Comparison of ENCODE assay signal across 41 mouse cellular contexts in the genomic region with DNA sequence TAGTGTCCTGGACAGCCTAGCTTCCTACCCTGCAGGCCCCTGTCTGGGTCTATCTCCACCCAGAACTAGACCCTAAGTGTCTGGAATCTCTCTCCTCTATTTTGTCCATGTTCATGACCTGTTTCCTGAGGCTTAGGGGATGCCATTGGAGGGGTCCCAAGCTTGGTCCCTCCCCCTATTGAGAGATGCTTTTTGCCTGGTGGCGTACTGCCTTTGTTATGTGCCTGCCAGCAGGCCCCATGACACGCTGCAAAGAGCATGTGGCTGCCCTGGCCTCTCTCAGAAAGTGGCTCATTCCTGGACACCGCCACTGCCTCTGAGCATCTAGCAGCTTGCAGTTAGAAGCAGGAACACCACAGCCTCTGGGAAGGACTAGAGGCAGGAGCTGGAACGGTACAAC. TPM values are rescaled to one million over a fixed set of nuclear protein-coding genes. Genes with fewer than 3 reads are reported as not detected.
A peak's percentile ranks its signal among the peaks of the same experiment; 100 is the strongest.
DNase-seq lines count a peak whose midpoint lies in the region; ATAC-seq lines count a peak whose summit lies in the region.
"Had no signal": no experiment of that assay in that cellular context is flagged by ENCODE, and none has a peak within 500 bp of the region (broad histone marks: within the 10 kb centered on the region; RNA-seq: fewer than 3 reads in every experiment).

A gene (plus strand): TSS at position 301 of the 400 bp plus-strand sequence.

- no peaks in the 10 kb centered on the region for H3K9me3 ChIP-seq in forebrain, embryonic 13.5 days (replicated peaks)
- H3K9me3 ChIP-seq in forebrain, embryonic 14.5 days (replicated peaks; ENCODE audit: control insufficient read depth, low read length) = no peaks in the 10 kb centered on the region
- H3K9me3 ChIP-seq in midbrain, embryonic 12.5 days = no peaks in the 10 kb centered on the region
- no peaks in the 10 kb centered on the region for H3K9me3 ChIP-seq in midbrain, embryonic 15.5 days
- H3K9me3 ChIP-seq in hindbrain, embryonic 12.5 days (replicated peaks) = no peaks in the 10 kb centered on the region
- H3K9me3 ChIP-seq: forebrain, embryonic 15.5 days; kidney, embryonic 15.5 days; neural tube, embryonic 12.5 days; stomach, embryonic 15.5 days had no signal

- H3K9ac ChIP-seq in forebrain, embryonic 13.5 days = peak within 1 kb of the TSS; percentile 45; the same call in 1 of the 2 replicates
- H3K9ac ChIP-seq in forebrain, embryonic 14.5 days (ENCODE audit: low read length) = no peak within 1 kb of the TSS
- peak within 1 kb of the TSS; percentile 34; the same call in 1 of the 2 replicates for H3K9ac ChIP-seq in midbrain, embryonic 12.5 days (replicated peaks)
- H3K9ac ChIP-seq in midbrain, embryonic 15.5 days = no peak within 1 kb of the TSS
- 0 out of 2 replicates have a peak within 1 kb of the TSS, but pooled peaks have one; percentile 19 for H3K9ac ChIP-seq in hindbrain, embryonic 12.5 days
- H3K9ac ChIP-seq: forebrain, embryonic 15.5 days; kidney, embryonic 15.5 days; liver, embryonic 14.5 days; neural tube, embryonic 12.5 days; stomach, embryonic 15.5 days had no signal

- no peak within 1 kb of the TSS for H3K4me2 ChIP-seq in forebrain, embryonic 13.5 days
- no peak within 1 kb of the TSS for H3K4me2 ChIP-seq in forebrain, embryonic 14.5 days (ENCODE audit: low read length)
- H3K4me2 ChIP-seq in midbrain, embryonic 12.5 days (replicated peaks) = no peak within 1 kb of the TSS
- no peak within 1 kb of the TSS for H3K4me2 ChIP-seq in midbrain, embryonic 15.5 days
- H3K4me2 ChIP-seq in hindbrain, embryonic 12.5 days (replicated peaks) = no peak within 1 kb of the TSS
- H3K4me2 ChIP-seq: forebrain, embryonic 15.5 days; heart, embryonic 11.5 days; kidney, embryonic 15.5 days; neural tube, embryonic 12.5 days; stomach, embryonic 15.5 days had no signal

- peaks cover 7% of the 10 kb centered on the region; the same call in 1 of the 2 replicates for H3K27me3 ChIP-seq in forebrain, embryonic 13.5 days
- H3K27me3 ChIP-seq in forebrain, embryonic 14.5 days (replicated peaks; ENCODE audit: control insufficient read depth, insufficient read depth, low read length) = no peaks in the 10 kb centered on the region
- H3K27me3 ChIP-seq in midbrain, embryonic 12.5 days = no peaks in the 10 kb centered on the region
- no peaks in the 10 kb centered on the region for H3K27me3 ChIP-seq in midbrain, embryonic 15.5 days (replicated peaks)
- H3K27me3 ChIP-seq in hindbrain, embryonic 12.5 days = no peaks in the 10 kb centered on the region
- H3K27me3 ChIP-seq: forebrain, embryonic 15.5 days; neural tube, embryonic 12.5 days; stomach, embryonic 15.5 days had no signal

- 0 out of 2 replicates have a peak, but pooled peaks cover 2% of the 10 kb centered on the region for H3K36me3 ChIP-seq in forebrain, embryonic 13.5 days (ENCODE audit: poor library complexity, severe bottlenecking)
- no peaks in the 10 kb centered on the region for H3K36me3 ChIP-seq in forebrain, embryonic 14.5 days (ENCODE audit: control insufficient read depth, insufficient read depth, low read length)
- 0 out of 2 replicates have a peak, but pooled peaks cover 5% of the 10 kb centered on the region for H3K36me3 ChIP-seq in midbrain, embryonic 12.5 days
- H3K36me3 ChIP-seq in midbrain, embryonic 15.5 days (replicated peaks) = no peaks in the 10 kb centered on the region
- H3K36me3 ChIP-seq in hindbrain, embryonic 12.5 days = no peaks in the 10 kb centered on the region
- H3K36me3 ChIP-seq: forebrain, embryonic 15.5 days; kidney, embryonic 15.5 days; stomach, embryonic 15.5 days had no signal

- WGBS in forebrain, embryonic 13.5 days = 39% methylated on average over 4 of the region's 4 CpGs
- 36% methylated on average over 4 of the region's 4 CpGs for WGBS in forebrain, embryonic 14.5 days
- 42% methylated on average over 4 of the region's 4 CpGs for WGBS in midbrain, embryonic 12.5 days
- 41% methylated on average over 4 of the region's 4 CpGs for WGBS in midbrain, embryonic 15.5 days
- 45% methylated on average over 4 of the region's 4 CpGs for WGBS in hindbrain, embryonic 12.5 days

- no peak within 1 kb of the TSS for H3K4me3 ChIP-seq in forebrain, embryonic 13.5 days
- H3K4me3 ChIP-seq in forebrain, embryonic 14.5 days (ENCODE audit: low read depth, low read length) = no peak within 1 kb of the TSS
- no peak within 1 kb of the TSS for H3K4me3 ChIP-seq in midbrain, embryonic 12.5 days
- H3K4me3 ChIP-seq in midbrain, embryonic 15.5 days = no peak within 1 kb of the TSS
- H3K4me3 ChIP-seq in hindbrain, embryonic 12.5 days = no peak within 1 kb of the TSS
- H3K4me3 ChIP-seq: erythroblast, embryonic 14.5 days; forebrain, embryonic 15.5 days; kidney, embryonic 15.5 days; myocyte; neural tube, embryonic 12.5 days; stomach, embryonic 15.5 days had no signal

- H3K27ac ChIP-seq in forebrain, embryonic 13.5 days = no peak within 1 kb of the TSS
- H3K27ac ChIP-seq in forebrain, embryonic 14.5 days (ENCODE audit: low read depth, low read length) = no peak within 1 kb of the TSS
- no peak within 1 kb of the TSS for H3K27ac ChIP-seq in midbrain, embryonic 12.5 days (replicated peaks)
- no peak within 1 kb of the TSS for H3K27ac ChIP-seq in midbrain, embryonic 15.5 days
- 0 out of 2 replicates have a peak within 1 kb of the TSS, but pooled peaks have one; percentile 4 for H3K27ac ChIP-seq in hindbrain, embryonic 12.5 days
- H3K27ac ChIP-seq: forebrain, embryonic 15.5 days; kidney, embryonic 15.5 days; liver, embryonic 14.5 days; macrophage; neural tube, embryonic 12.5 days; stomach, embryonic 15.5 days had no signal

- H3K4me1 ChIP-seq in forebrain, embryonic 13.5 days = 0 out of 2 replicates have a peak, but pooled peaks cover 4% of the 10 kb centered on the region
- H3K4me1 ChIP-seq in forebrain, embryonic 14.5 days (ENCODE audit: control insufficient read depth, insufficient read depth, low read length) = no peaks in the 10 kb centered on the region
- peaks cover 10% of the 10 kb centered on the region; the same call in 1 of the 2 replicates for H3K4me1 ChIP-seq in midbrain, embryonic 12.5 days
- no peaks in the 10 kb centered on the region for H3K4me1 ChIP-seq in midbrain, embryonic 15.5 days
- peaks cover 13% of the 10 kb centered on the region for H3K4me1 ChIP-seq in hindbrain, embryonic 12.5 days
- H3K4me1 ChIP-seq: forebrain, embryonic 15.5 days; kidney, embryonic 15.5 days; neural tube, embryonic 12.5 days; stomach, embryonic 15.5 days had no signal

- no peak for ATAC-seq in forebrain, embryonic 13.5 days
- ATAC-seq in forebrain, embryonic 14.5 days = no peak
- ATAC-seq in midbrain, embryonic 12.5 days (ENCODE audit: low FRiP score, low read depth) = no peak
- ATAC-seq in midbrain, embryonic 15.5 days (replicated peaks) = no peak
- ATAC-seq in hindbrain, embryonic 12.5 days (ENCODE audit: low FRiP score) = no peak
- no peak for ATAC-seq in monocyte, adult 5-6 weeks (replicated peaks; ENCODE audit: insufficient number of reproducible peaks, low FRiP score, low TSS enrichment, poor library complexity, severe bottlenecking)
- ATAC-seq: forebrain, embryonic 15.5 days; inflammation-experienced regulatory T-cells, adult 6 months; Patski had no signal

- no peak for DNase-seq in forebrain, embryonic 14.5 days (ENCODE audit: low spot score)
- no peak for DNase-seq in thymus, postnatal 25 days
- DNase-seq: adrenal gland, postnatal 25 days; cerebellum, adult 18-20 months; gastrocnemius, postnatal 25 days; heart, adult 11 months; heart, postnatal 4 days; kidney, adult 11 months; kidney, postnatal 25 days; liver; lung, adult 2 months; lung, postnatal 10 days; retina, postnatal 1 day; right cerebral cortex, postnatal 14 days had no signal

RNA-seq across cellular contexts. Expression of the gene that starts here (rescaled TPM):
- polyA plus RNA-seq in forebrain, embryonic 13.5 days (2015; fragmentation: Nextera tagmentation; extraction: Ambion mirVana) = 0.14 and 0.25 TPM in 2 replicates
- not detected in 2 replicates for polyA plus RNA-seq in forebrain, embryonic 14.5 days (2014; fragmentation: Nextera tagmentation; extraction: Ambion mirVana)
- polyA plus RNA-seq in midbrain, embryonic 12.5 days (2016; fragmentation: Nextera tagmentation; extraction: Ambion mirVana) = 0.36 and 0.67 TPM in 2 replicates
- polyA plus RNA-seq in midbrain, embryonic 15.5 days (2015; fragmentation: Nextera tagmentation; extraction: Ambion mirVana) = 0.10 and 0.31 TPM in 2 replicates
- polyA plus RNA-seq in hindbrain, embryonic 12.5 days (2016; fragmentation: Nextera tagmentation; extraction: Ambion mirVana) = 0.41 TPM in 1 of 2 replicates, not detected in the other
- not detected in 3 replicates for total RNA-seq in monocyte, adult 5-6 weeks (2017)
- total RNA-seq: adrenal gland, adult 18-20 months; adrenal gland, postnatal 25 days; gastrocnemius, adult 18-20 months; gastrocnemius, postnatal 25 days; heart, postnatal 4 days; layer of hippocampus, postnatal 10 days; left cerebral cortex, adult 18-20 months; left cerebral cortex, postnatal 14 days; megakaryocyte-erythroid progenitor cell, adult 5-6 weeks; MEL had no signal
- polyA plus RNA-seq: embryonic facial prominence, embryonic 14.5 days; erythroblast, embryonic 14.5 days; inflammation-experienced regulatory T-cells, adult 6 months; kidney, embryonic 15.5 days; limb, embryonic 11.5 days; liver, embryonic 14.5 days; lung, adult 2 months; macrophage; myocyte; Patski; small intestine, adult 2 months; urinary bladder, adult 2 months had no signal

Comparison
In these comparisons a context has a peak if more than half of its experiments do, and no peak if none do; other contexts are left out.
1. H3K9ac ChIP-seq: peak in forebrain, embryonic 13.5 days (single experiment), midbrain, embryonic 12.5 days (single experiment) and hindbrain, embryonic 12.5 days (single experiment); none in forebrain, embryonic 14.5 days (single experiment) and midbrain, embryonic 15.5 days (single experiment).